Mouse (Mus musculus): Measurements from ENCODE around the gene Il1f9.
"Not testable (repeated sequence)": the region's sequence is repeated elsewhere in the genome, so short reads cannot be mapped to it uniquely, and the experiment has no call there.

- TF ChIP-seq CTCF (IDR thresholded peaks at IDR 0.05; ENCODE audit: insufficient read depth, low read length); POLR2A (IDR thresholded peaks at IDR 0.05; ENCODE audit: borderline replicate concordance, extremely low read depth, low read depth, low read length): not testable (repeated sequence)
Measured at GRCm38 (mm10) chr2:24184092-24184491, 2.2 kb upstream of the Il1f9 start.

Data from lung, adult 2 months (tissue).